Mouse (Mus musculus): ENCODE results near the gene Gm14137.

DNA sequence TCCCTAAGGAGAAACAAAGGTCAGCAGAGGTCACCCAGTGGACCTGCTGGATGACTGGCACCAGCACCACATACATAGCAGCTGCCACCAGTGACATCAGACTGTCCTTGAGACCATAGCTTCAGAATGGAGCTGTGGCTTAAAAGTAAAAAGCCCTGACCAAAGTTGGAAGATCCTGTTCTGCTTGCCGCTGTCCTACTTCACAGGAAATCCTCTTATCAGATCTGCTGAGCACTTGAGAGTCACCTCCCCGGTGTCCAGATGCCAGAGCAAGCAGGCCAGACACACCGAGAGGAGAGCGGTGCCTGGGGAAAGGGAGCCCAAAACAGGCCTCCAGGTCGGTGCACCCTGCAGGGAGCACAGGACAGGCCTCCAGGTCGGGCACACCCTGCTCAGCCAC lies 22.1 kb upstream of the Gm14137 start:
- no peak for TF ChIP-seq CTCF (IDR thresholded peaks at IDR 0.05; ENCODE audit: insufficient read depth, low read depth, low read length)
- no peak for TF ChIP-seq POLR2A (IDR thresholded peaks at IDR 0.05; ENCODE audit: insufficient read depth, low read depth, low read length)

All from olfactory bulb, adult 2 months (tissue).